Mouse (Mus musculus): ENCODE results near the gene Fbxl13. TPM values are rescaled to one million over a fixed set of nuclear protein-coding genes. Genes with fewer than 3 reads are reported as not detected.

Fbxl13 gene
- polyA plus RNA-seq, 1 experiment from 2014 or later: 0.07 TPM

GRCm38 (mm10) chr5:21543409-21544201 lies 101.8 kb downstream of the Fbxl13 start, which contains the start of gene Lrrc17:
Gene Lrrc17, plus strand, starts transcription at chr5:21543559.
- Histone ChIP-seq H3K9me3 (peaks cover 3% of the 10 kb centered on the region; the same call in 1 of the 2 replicates), H3K4me2 (peak within 1 kb of the TSS; percentile 64), H3K27ac (replicated peaks) (peak within 1 kb of the TSS; percentile 83), H3K36me3 (no peaks in the 10 kb centered on the region), H3K4me1 (peaks cover 33% of the 10 kb centered on the region), H3K4me3 (peak within 1 kb of the TSS; percentile 46), H3K9ac (peak within 1 kb of the TSS; percentile 70), H3K27me3 (replicated peaks) (no peaks in the 10 kb centered on the region)
- no peak for ATAC-seq (ENCODE audit: extremely low read depth, insufficient number of reproducible peaks, low FRiP score, low TSS enrichment)
- 36% methylated on average over 17 of the region's 17 CpGs for WGBS

GRCm38 (mm10) chr5:21542226-21542625 lies 103.2 kb downstream of the Fbxl13 start:
- Histone ChIP-seq H3K4me1 (peaks cover 33% of the 10 kb centered on the region), H3K4me3 (no peak overlapping the region), H3K27ac (replicated peaks) (no peak overlapping the region), H3K36me3 (no peaks in the 10 kb centered on the region), H3K27me3 (replicated peaks) (no peaks in the 10 kb centered on the region), H3K9ac (no peak overlapping the region), H3K9me3 (no peaks in the 10 kb centered on the region), H3K4me2 (no peak overlapping the region)
- 59% methylated on average over 4 of the region's 4 CpGs for WGBS
- no peak for ATAC-seq (ENCODE audit: extremely low read depth, insufficient number of reproducible peaks, low FRiP score, low TSS enrichment)

GRCm38 (mm10) chr5:21532921-21533320 lies 112.5 kb downstream of the Fbxl13 start:
- ATAC-seq (ENCODE audit: extremely low read depth, insufficient number of reproducible peaks, low FRiP score, low TSS enrichment): no peak
- no peak overlapping the region for H3K4me2 ChIP-seq
- WGBS: 77% methylated on average over 5 of the region's 5 CpGs
- no peak overlapping the region for H3K27ac ChIP-seq (replicated peaks)
- no peaks in the 10 kb centered on the region for H3K27me3 ChIP-seq (replicated peaks)
- H3K9ac ChIP-seq: no peak overlapping the region
- no peak overlapping the region for H3K4me3 ChIP-seq
- H3K36me3 ChIP-seq: no peaks in the 10 kb centered on the region
- peaks cover 6% of the 10 kb centered on the region; the same call in 1 of the 2 replicates for H3K9me3 ChIP-seq
- peaks cover 11% of the 10 kb centered on the region; the same call in 1 of the 2 replicates for H3K4me1 ChIP-seq

GRCm38 (mm10) chr5:21532126-21532525 lies 113.3 kb downstream of the Fbxl13 start:
- 83% methylated on average over 2 of the region's 2 CpGs for WGBS
- Histone ChIP-seq H3K9ac (no peak overlapping the region), H3K4me2 (no peak overlapping the region), H3K4me3 (no peak overlapping the region), H3K27me3 (replicated peaks) (no peaks in the 10 kb centered on the region), H3K9me3 (peaks cover 6% of the 10 kb centered on the region; the same call in 1 of the 2 replicates), H3K27ac (replicated peaks) (no peak overlapping the region), H3K4me1 (peaks cover 18% of the 10 kb centered on the region), H3K36me3 (no peaks in the 10 kb centered on the region)
- no peak for ATAC-seq (ENCODE audit: extremely low read depth, insufficient number of reproducible peaks, low FRiP score, low TSS enrichment)

- H3K9me3 ChIP-seq: peaks cover 6% of the 10 kb centered on the region; the same call in 1 of the 2 replicates
- H3K4me2 ChIP-seq: no peak overlapping the region
- H3K4me3 ChIP-seq: no peak overlapping the region
- H3K27ac ChIP-seq (replicated peaks): peak overlapping the region; percentile 29; the same call in 1 of the 2 replicates
- WGBS: 77% methylated on average over 8 of the region's 8 CpGs
- no peak for ATAC-seq (ENCODE audit: extremely low read depth, insufficient number of reproducible peaks, low FRiP score, low TSS enrichment)
- H3K27me3 ChIP-seq (replicated peaks): no peaks in the 10 kb centered on the region
- peaks cover 21% of the 10 kb centered on the region for H3K4me1 ChIP-seq
- no peaks in the 10 kb centered on the region for H3K36me3 ChIP-seq
- no peak overlapping the region for H3K9ac ChIP-seq
Measured at GRCm38 (mm10) chr5:21529110-21529720, 116.2 kb downstream of the Fbxl13 start.

GRCm38 (mm10) chr5:21528068-21528842 lies 117.2 kb downstream of the Fbxl13 start:
- WGBS: 61% methylated on average over 15 of the region's 15 CpGs
- ATAC-seq (ENCODE audit: extremely low read depth, insufficient number of reproducible peaks, low FRiP score, low TSS enrichment): no peak; the same call in 1 of the 2 replicates
- H3K9me3 ChIP-seq: peaks cover 6% of the 10 kb centered on the region; the same call in 1 of the 2 replicates
- peak overlapping the region; percentile 46; the same call in 1 of the 2 replicates for H3K27ac ChIP-seq (replicated peaks)
- no peak overlapping the region for H3K4me3 ChIP-seq
- no peak overlapping the region for H3K4me2 ChIP-seq
- no peaks in the 10 kb centered on the region for H3K36me3 ChIP-seq
- no peaks in the 10 kb centered on the region for H3K27me3 ChIP-seq (replicated peaks)
- H3K9ac ChIP-seq: no peak overlapping the region
- H3K4me1 ChIP-seq: peaks cover 21% of the 10 kb centered on the region

GRCm38 (mm10) chr5:21527488-21527911 lies 117.9 kb downstream of the Fbxl13 start:
- no peak for ATAC-seq (ENCODE audit: extremely low read depth, insufficient number of reproducible peaks, low FRiP score, low TSS enrichment)
- 32% methylated on average over 4 of the region's 4 CpGs for WGBS
- H3K27ac ChIP-seq (replicated peaks): peak overlapping the region; percentile 46; the same call in 1 of the 2 replicates
- H3K4me3 ChIP-seq: no peak overlapping the region
- no peaks in the 10 kb centered on the region for H3K27me3 ChIP-seq (replicated peaks)
- no peak overlapping the region for H3K9ac ChIP-seq
- H3K9me3 ChIP-seq: peaks cover 6% of the 10 kb centered on the region; the same call in 1 of the 2 replicates
- H3K4me1 ChIP-seq: peaks cover 21% of the 10 kb centered on the region
- H3K4me2 ChIP-seq: no peak overlapping the region
- H3K36me3 ChIP-seq: no peaks in the 10 kb centered on the region

GRCm38 (mm10) chr5:21526835-21527485 lies 118.5 kb downstream of the Fbxl13 start:
- no peak overlapping the region for H3K4me3 ChIP-seq
- 0 out of 2 replicates have a peak overlapping the region, but pooled peaks have one; percentile 46 for H3K27ac ChIP-seq (replicated peaks)
- H3K4me1 ChIP-seq: peaks cover 21% of the 10 kb centered on the region
- no peaks in the 10 kb centered on the region for H3K27me3 ChIP-seq (replicated peaks)
- H3K36me3 ChIP-seq: no peaks in the 10 kb centered on the region
- no peak overlapping the region for H3K9ac ChIP-seq
- WGBS: 60% methylated on average over 11 of the region's 11 CpGs
- H3K9me3 ChIP-seq: peaks cover 6% of the 10 kb centered on the region; the same call in 1 of the 2 replicates
- no peak overlapping the region for H3K4me2 ChIP-seq
- ATAC-seq (ENCODE audit: extremely low read depth, insufficient number of reproducible peaks, low FRiP score, low TSS enrichment): no peak

GRCm38 (mm10) chr5:21519166-21519565 lies 126.3 kb downstream of the Fbxl13 start:
- no peaks in the 10 kb centered on the region for H3K4me1 ChIP-seq
- no peaks in the 10 kb centered on the region for H3K9me3 ChIP-seq
- WGBS: 78% methylated on average over 3 of the region's 3 CpGs
- H3K36me3 ChIP-seq: no peaks in the 10 kb centered on the region
- no peak overlapping the region for H3K4me3 ChIP-seq
- ATAC-seq (ENCODE audit: extremely low read depth, insufficient number of reproducible peaks, low FRiP score, low TSS enrichment): no peak
- H3K9ac ChIP-seq: no peak overlapping the region
- H3K27me3 ChIP-seq (replicated peaks): no peaks in the 10 kb centered on the region
- no peak overlapping the region for H3K4me2 ChIP-seq
- no peak overlapping the region for H3K27ac ChIP-seq (replicated peaks)

GRCm38 (mm10) chr5:21518207-21518606 lies 127.2 kb downstream of the Fbxl13 start:
- peaks cover 8% of the 10 kb centered on the region for H3K4me1 ChIP-seq
- no peak overlapping the region for H3K9ac ChIP-seq
- no peak for ATAC-seq (ENCODE audit: extremely low read depth, insufficient number of reproducible peaks, low FRiP score, low TSS enrichment)
- H3K4me3 ChIP-seq: no peak overlapping the region
- H3K36me3 ChIP-seq: no peaks in the 10 kb centered on the region
- 80% methylated on average over 4 of the region's 4 CpGs for WGBS
- H3K4me2 ChIP-seq: no peak overlapping the region
- H3K9me3 ChIP-seq: no peaks in the 10 kb centered on the region
- H3K27me3 ChIP-seq (replicated peaks): no peaks in the 10 kb centered on the region
- no peak overlapping the region for H3K27ac ChIP-seq (replicated peaks)

All from heart, embryonic 13.5 days (tissue).